Mouse (Mus musculus) liver, postnatal 0 days (tissue): Measurements from ENCODE around the gene Kmt2c.

Experiments
- CTCF ChIP-seq: sonication (generic); IDR thresholded peaks from 2 replicates; pipeline ENCODE4 v1.5.1; 2016; ENCODE audit warnings: antibody characterized with exemption, low read depth
- EP300 ChIP-seq: IDR thresholded peaks from 2 replicates; pipeline ENCODE4 v1.6.1; 2016; ENCODE audit warnings: antibody characterized with exemption, low read depth, mild to moderate bottlenecking

DNA sequence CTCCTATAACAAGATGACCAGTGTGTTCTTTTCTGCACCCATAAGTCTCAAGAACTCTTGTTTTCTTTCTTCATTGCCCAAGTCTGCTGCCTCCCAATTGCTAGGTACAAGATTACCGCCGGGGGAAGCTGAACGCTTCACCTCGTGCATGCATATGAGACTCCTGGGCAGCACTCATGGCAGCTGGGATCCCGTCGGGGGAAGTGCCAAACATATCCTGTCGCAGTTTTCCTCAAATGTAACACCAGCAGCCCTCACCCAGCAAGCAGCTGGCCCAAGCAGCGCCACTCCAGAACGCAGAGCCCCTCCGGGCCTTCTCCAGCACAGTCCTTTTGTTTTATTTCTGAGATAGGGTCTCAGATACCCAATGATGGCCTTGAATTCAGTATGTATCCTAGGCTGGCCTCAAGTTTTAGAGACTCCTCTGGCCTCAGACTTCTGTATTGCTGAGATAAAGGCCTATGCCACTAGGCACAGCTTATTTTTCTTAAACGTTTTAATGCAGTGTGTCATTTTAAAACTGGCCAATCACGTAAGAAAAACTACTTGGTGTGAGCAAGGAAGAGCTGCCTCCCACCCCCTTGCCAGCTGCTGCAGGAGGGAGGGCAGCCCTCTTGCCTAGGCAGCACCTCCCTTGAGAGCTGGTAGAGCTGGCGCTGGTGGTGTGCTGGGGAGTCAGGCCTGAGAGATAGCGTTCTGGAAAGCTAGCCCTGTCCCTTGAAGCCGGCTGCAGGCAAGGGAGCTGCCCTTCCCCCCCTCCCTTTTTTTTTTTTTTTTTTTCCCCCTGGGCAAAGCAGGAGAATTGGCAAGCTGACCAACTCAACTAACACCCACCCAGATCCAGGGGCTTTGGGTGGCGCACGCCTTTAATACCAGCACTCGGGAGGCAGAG lies 33.9 kb upstream of the Kmt2c start:
- TF ChIP-seq CTCF = no peak
- TF ChIP-seq EP300 = no peak
